Mouse (Mus musculus) urinary bladder, adult 2 months (tissue): Measurements from ENCODE around the gene Olfr1371. TPM values are rescaled to one million over a fixed set of nuclear protein-coding genes. Genes with fewer than 3 reads are reported as not detected.
A peak's percentile ranks its signal among the peaks of the same experiment; 100 is the strongest.

Source experiments
- DNase-seq: peaks from one replicate; pipeline ENCODE4 v3.0.0; 2022; ENCODE audit warnings: low spot score
- polyA plus RNA-seq: library from polyadenylated mRNA; depleted of rRNA; stranded (reverse); fragments of >200 nt; gene quantifications from 2 replicates; pipeline ENCODE4 v1.2.3, GENCODE M21; 2012; rRNA removed

Olfr1371 gene
- not detected in 2 replicates for polyA plus RNA-seq

DNA sequence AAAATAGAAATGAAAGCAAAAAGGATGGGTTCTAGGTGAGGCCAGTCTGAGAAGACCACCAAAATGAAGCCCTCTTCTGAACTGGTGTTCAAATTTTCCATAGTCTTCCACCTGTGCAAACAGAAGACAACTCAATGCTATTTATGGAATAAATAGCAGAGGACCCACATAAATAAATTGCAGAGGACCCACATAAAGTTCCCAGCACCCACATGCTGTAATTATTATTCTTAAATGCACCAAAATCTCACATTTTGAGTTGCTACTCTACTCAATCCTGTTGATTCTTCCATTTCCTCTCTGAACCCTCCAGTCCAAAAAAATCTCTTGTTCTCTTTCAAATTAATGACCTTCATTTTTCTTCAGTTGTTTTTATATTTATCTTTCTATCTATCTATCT, at the start of gene Olfr1371:
Gene Olfr1371, minus strand, starts transcription at position 101 of the 400 bp plus-strand sequence.
- DNase-seq, result no peak

DNA sequence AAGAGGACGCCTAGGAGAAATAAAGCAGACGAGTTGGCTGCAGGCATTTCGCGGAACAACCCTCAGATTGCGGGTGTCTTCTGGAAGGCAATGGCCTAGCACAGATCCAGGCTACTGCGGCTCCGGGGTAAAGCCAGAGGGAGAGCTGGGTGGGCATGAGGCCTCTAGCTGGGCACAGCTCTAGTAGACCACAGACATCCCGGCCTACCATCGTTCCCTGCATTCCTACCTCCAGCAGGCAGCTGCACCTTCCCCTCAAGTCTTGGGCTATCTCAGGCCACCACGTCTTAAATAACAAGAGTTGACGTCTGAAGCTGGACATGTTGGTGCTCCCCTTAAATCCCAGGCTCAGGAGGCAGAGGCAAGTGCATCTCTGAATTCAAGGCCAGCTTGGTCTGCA, 48.6 kb upstream of the Olfr1371 start:
- no peak for DNase-seq

DNA sequence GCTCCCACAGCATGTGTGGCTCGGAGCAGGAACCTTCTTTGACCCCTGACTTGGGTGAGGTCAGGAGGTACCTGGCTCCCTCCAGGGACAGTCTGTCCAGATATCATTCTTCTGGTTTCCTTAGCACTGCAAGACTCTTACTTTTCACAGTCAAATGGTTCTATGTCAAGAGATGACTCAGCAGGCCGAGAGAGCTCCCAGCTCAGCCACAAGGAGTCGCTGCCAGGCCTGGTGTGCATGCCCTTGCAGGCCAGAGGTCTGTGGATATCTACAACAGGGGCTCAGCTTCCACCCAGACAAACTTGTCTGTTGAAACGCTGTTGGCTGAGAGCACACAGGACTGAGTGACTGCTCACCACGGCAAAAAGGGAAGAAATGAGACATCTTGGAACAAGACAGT, 48.1 kb upstream of the Olfr1371 start:
- peak; percentile 52 for DNase-seq

DNA sequence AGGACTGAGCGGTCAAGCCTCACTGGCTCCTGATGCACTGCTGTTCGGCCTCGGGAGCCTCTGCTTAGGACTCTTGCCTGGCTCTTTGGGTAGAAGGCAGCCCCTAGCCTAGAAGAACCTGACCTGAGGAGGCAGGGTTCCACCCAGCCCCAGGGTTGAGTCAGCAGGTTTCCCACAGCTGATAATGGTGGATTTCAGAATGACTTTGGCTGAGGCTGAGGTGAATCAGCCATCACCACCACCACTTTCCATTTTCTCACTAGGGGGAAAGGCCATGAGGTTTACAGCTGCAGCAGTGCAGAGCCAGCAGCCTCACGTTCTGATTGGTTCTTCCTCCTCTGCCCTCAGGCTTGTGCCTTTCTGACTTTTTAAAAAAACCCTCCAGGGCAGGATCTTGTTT, 47.1 kb upstream of the Olfr1371 start:
- DNase-seq, result no peak

DNA sequence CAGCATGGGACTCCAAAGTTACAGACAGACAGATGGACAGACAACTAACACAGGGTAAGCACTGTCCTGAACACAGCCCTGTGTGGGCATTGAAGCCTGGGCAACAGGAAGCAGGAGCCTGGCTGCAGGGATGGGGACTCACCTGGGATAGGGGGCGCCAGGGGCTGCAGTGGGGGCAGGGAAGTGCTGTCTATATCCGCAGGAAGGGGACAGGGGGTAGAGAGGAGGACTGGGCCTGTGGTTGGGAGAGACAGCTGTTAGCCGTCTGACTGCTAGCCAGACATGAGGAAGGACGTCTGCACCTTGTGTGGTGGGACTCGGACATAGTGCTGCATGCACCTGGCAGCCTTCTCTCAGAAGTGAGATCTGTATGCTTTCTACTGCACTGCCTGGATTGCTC, 44.9 kb upstream of the Olfr1371 start:
- DNase-seq, result no peak

DNA sequence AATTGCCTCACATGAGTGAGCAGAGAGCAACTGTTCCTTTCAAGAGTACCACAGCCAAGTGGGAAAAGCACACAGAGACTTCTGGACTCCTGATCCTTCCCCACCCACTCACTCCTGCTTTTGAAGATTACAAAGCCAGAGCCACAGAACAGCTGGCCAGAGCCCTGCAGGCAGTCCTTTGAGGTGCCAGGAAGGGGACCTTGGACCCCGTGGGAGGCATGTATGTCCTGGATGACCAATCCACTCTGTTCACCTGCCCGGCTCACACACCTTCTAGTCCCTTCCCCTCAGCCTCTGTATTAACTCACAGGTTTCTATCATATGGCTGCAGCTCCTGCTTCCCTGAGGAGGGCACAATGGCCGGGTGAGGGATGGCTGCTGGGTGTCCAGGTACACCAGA, 43.6 kb upstream of the Olfr1371 start:
- DNase-seq, result no peak

DNA sequence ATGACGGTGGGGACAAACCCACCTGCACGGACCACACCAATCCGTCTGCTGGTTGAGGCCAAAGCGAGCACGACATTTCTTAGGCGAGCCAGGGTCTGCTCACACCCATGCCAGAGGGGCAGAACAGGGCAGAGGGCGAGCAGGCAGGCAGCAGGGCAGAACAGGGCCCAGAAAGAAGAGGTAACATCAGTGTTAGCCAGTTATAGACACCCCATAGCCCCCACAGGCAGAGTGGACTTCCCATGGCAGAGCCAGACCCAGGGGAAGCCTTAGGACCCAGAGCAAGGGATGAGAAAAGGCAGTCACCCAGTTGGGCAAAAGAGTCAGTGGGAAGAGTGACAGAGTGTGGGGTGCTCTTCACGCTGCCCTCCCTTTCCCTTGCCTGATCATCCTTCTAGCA, 41.3 kb upstream of the Olfr1371 start:
- no peak for DNase-seq

DNA sequence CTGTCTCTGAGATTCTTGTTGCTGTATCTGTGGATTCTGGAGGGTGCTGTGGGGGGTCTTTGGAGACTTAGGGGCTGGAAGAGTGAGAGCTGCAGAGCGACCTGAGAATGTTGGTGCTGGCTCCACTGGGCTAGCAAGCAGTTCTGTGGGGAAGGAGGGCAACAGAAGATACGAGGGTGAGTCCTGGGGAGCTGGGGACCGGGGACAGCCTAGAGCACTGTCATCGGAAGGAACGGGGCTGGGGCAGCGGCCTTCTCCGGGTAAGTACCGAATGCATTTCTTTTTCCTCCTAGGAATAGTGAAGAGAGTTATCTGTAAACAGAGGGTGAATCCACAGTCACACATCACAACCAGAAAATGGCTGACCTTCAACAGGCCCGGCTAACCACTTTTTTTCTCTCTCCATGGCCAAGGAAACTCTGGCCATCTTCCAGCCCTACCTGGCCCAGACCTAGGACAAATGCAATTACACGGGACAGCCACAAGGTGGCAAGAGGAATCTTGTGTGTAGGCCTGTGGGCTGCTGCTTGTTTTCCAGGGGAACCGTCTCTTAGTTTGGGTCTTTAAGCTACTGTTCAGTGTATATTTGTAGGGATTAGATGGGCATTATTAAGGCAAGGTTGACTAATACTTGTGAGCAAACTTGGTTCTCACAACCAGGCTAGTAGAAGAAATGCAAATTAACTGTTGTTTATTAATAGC, 40.0 kb upstream of the Olfr1371 start:
- no peak for DNase-seq

DNA sequence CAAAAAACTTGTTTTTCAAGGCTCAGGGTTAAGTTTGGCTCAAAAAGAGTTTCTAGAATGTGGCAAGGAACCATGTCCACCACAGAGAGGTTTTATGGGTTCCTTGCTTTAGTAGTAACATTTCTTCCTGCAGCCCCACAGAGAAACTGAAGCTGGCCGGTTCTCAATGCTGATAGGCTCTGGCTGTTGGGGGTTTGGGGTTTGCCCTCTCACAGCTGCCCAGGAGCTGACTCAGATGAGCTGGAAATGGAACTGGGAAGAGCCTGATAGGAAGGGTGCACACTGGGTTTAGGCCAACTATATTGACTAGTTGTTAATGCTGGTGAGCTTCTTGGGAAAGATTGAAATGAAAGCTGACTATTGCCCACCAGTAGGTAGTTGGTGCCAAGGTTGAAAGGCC, 38.9 kb upstream of the Olfr1371 start:
- no peak for DNase-seq

DNA sequence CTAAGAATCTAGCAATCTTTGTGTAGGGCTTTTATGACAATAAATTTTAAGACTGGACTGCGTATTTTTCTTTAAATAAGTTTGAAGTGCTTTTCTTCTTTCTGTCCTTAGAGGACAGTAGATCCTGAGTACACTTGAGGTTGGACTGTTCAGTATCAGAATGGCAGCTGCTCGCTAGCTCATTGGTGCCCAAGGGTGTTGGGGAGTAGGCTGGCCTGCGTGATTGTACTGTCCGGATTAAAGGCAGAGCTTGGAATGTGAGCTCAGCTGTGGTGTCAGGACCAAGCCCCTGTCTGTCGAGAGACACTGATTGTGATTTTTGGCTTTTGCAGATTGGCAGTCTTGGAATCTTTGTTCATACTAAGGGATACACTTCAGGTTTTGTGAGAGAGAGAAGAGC, 38.0 kb upstream of the Olfr1371 start:
- no peak for DNase-seq

DNA sequence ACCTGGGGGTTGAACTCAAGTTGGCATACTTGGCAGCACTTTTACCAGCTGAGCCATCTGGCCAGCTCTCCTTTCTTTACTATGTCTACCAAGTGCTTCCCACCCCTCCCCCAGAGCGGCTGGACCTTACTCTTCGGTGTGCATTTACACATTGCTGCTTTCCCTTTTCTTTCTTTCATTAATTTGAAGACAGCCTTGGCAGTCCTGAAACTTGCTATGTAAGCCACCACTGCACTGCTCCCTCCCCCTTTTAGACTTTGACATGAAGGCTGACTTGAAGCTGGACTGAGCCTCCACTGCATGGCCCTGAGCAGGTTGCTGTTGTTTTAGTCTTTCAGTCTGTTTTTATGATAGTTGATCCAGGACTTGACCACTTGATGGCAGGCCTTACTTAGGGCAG, 35.7 kb upstream of the Olfr1371 start:
- no peak for DNase-seq

DNA sequence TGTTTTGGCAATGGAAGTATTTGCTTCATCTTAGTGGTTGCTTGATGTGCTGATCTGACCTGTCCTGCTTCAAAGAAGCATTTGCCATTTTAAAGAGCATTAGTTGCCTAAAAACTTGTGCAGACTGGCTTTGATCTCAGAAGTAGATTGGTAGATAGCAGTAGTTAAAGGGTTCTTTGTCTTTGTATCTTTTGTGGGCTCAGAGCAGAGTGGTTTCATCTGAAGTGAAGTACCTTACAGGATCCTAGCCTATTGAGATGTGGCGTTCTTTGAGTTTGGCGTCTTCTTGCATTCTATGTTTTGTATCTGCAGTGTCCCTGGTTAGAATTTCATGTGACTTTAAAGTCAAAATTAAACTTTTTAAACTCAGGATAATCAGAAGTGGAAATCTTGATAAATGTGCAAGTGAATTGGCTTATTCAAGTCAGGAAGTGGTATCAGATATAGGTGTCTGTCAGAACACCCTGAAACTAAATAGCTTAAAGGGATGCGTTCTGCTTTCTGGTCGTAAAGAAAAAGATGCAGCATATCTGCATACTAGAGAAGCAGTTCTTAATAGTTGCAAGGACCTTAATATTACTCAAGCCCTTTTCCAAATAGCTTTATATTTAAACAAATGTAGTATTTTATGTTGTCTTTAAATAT, 27.2 kb upstream of the Olfr1371 start:
- no peak for DNase-seq

DNA sequence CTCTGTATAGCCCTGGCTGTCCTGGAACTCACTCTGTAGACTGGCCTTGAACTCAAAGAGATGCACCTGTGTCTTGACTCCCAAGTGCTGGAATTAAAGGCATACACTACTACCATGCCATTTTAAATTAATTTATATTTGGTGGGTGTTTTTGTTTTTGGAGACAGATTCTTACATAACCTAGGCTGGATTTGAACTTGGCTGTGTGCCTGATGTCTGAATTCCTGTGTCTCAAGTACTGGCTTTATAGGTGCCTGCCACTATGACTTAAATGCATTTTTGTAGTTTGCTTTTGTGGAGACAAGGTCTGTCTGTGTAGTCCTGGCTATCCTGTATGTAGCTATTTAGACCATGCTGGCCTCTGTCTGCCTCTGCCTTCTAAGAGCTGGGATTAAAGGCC, 20.7 kb upstream of the Olfr1371 start:
- DNase-seq, result no peak

DNA sequence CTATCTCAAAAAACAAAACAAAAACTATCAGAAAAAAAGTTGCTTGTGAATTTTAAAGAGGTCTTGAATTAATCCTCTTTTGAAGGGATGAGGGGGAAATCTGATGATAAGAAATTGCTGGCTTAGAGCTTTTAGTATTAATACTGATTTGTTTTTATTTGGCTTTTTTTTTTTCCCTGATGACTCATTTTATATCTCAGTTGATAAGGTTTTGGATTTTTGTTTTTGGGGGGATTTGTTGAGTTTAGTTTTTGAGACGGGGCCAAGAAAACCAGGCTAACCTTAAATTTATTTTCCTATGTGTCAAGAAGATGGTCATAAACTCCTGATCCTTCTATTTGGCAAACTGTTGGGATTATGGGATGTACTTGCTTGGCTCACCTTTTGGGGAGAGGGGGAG, 20.1 kb upstream of the Olfr1371 start:
- no peak for DNase-seq

DNA sequence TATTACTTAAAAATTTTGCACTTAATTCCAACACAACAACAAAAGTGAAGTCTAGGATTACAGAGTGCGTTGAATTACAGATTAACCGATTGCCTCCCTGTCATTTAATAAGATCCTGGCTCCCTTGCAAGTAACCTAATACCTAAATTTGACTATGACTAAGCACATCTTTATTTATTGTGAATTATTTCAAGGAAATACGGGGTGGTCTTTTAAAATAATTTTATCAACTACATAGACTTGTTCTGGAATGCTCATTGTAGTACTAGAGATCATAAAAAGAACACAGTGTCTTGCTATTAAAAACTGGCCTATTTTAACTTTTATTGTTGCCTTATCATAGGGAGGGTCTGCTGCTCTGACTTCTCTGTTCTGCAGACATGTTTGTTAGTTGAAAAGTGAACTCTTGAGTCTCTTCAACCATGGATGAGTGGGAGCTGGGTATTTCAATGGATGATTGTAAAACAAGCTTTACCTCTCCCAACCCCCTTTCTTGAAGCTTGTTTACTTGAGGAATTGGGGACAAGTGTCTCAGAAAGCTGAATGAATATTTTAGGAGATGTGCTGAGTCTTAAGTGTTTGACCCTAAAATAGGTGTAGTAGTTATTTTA, 19.4 kb upstream of the Olfr1371 start:
- DNase-seq, result no peak

DNA sequence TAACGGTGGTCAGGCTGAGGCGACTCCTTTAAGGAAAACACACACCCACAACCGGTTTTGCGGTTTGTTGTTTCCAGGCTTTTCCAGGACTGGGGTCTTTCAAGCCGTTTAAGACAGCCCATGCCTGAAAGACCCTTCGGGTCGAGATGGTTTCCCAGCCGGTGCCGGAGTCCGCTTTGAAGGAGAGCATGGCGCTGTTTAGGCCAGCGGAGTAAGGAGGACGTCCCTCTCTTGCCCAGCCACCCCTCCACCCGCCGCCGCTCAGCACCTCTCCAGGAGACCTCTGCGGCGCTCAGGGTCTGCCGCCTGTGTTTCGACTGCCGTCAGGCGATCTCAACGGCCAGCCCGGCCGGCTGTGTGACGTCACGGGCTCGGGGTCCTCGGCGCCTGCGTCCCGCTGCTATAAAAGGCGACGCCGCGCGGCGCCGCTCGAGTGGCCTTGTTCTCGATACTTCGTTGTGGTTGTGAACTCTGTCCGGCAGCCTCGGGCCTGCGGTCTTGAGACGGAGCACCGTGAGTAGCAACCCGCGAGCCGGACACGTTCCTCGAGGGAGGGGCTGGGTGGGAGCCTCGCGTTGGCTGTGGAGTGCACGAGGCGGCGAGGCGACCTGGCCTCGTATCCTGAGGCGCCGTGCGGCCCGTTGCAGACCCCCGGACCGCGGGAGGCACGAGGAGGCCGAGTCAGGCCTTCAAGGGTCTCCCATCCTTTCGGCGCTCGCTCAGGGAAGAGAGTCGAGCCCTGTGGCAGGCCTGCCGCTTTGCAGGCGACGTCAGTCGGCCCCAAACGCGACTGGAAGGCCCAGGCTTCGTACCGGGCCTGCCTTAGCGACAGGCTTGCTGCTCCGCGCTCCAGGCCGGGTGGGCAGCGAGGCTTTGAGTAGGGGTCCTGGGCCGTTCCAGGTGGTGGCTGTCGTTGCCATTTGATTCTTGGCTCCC, 18.1 kb upstream of the Olfr1371 start, which contains the start of gene Skp1a:
Gene Skp1a, plus strand, starts transcription at position 390 of the 936 bp plus-strand sequence.
- DNase-seq, result peak; percentile 97

DNA sequence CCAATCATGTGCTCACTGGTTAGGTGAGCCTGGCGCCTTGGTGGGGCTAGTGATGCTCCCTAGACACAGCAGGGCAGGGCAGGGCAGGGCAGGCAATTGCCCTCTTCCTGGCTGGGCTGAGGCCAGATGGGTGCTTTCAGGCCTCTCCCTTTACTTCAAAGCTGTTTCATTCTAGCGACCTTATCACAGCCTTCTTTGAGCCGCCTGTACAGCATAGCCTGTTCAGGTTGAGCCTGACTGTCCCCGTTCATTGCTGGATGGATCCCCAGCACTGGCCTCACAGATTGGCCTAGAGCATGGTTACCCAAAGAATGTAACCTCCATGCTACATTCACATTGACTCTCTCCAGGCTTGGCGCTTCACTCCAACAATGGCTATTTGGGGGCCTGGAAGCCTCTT, 16.9 kb upstream of the Olfr1371 start:
- DNase-seq, result no peak

DNA sequence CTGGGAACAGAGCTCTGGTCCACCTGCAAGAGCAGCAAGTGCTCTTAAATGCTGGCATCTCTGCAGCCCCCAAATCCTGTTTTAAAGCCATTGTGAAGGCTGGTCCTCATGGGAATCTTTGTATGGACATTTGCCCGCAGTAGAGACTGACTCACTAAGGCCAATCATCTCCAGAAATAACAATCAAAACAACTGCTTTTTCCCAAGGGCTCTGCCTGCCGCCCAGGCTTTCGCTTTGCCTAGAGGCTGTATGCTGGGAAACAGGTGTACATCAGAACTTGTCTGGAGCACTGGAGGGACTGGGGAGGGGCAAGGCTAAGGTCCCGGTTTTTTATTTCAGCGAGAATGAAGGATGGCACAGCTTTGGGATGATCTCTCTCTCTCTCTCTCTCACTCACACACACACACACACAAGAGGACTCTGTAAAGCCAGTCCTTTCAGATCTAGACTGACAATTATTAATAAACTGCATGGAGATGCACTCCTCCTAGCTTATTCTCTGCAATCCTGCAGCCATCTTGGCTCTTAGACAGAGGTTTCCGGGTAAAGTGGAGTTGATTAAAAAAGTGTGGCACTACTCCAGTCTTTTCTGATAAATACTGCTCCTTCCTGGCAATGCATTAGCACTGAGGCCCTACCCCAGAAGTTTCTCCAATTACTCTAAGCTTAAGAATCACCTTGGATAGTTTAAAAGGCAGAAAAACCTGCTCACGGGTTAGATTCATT, 15.1 kb upstream of the Olfr1371 start:
- no peak for DNase-seq

DNA sequence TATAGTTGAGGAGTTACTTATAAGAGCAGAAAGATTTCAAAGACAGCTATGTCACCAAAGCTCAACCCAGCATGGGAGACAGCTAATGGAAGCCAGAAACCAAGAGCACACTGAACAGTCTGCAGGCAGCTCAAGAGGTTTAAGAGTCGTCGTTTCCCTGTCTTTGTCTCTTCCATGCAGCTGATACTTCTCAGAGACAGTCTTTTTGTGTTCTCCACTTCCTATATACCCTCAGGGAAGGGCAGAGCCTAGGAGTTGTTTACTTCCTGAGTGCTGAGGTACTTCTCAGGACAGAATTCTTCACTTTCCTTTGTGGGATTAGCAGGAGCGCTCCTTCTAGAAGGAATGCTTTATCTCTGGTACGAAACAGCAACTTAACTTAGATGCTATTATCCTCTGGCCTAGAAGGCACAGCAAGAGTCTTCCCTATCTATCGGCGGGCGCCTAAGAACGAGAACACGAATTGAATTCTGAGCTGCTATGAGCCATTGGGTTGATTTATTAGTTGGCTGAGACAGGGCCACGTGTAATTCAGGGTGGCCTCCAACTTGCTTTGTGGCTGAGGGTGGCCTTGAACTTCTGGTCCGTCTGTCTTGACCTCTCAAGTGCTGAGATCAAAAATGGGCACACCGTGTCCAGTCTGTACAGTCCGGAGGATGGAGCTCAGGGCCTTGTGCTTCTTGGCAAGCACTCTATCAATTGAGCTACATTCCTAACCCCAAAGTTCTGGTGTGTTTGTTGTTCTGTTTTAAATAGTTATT, 13.9 kb upstream of the Olfr1371 start:
- DNase-seq, result no peak

DNA sequence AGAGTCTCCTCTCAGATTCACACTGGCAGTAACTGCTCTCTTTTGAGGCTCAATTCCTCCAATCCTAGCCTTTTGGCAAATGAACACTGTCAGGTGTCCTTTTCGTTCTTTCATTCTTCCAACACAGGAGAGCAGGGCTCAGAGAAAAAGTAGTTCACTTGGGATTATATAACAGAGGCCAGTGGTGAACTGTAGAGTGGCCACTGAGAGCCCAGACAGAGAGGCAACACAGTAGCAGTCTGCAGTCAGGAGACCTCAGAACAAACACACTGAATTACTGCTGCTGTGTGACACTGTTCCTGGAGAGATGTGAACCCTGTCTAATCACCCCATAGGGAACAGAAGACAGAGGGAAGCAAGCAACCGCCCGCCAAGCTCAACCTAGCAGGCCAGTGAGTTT, 13.3 kb upstream of the Olfr1371 start:
- no peak for DNase-seq
